ENCODE assay signal across 8 mouse cellular contexts in the genomic region with DNA sequence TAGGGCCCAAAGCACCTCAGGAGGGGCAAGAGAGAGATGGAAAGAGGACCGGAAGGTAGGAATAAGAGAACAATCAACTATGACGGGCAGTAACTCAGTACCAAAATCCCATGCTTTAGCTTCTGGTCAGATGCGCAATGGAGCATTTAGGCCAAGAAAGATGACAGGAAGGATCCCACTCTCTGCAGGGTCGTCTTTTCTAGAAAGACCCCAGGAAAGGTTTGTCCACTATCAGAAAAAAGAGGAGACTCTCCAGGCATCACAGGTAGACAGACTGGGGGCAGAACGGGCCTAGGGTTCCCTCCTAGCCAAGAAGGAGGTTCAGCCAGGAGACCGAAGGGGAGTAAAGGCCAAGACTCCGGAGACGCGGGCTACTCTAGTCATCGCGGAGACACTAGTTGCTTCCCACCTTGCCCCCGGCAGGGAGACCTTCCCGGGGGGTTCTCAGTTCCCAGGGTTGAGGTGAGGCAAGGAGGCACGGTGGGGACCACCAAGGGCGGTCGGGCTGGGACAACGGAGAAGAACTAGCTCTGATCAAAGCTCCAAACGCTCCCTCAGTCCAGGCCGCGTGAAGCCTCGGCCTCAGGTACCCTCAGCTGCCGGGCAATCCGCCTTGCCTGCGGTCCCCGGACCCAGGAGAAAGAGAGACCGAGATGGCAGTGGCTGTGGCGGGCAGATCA. TPM values are rescaled to one million over a fixed set of nuclear protein-coding genes. Genes with fewer than 3 reads are reported as not detected.
A peak's percentile ranks its signal among the peaks of the same experiment; 100 is the strongest.
DNase-seq lines count a peak whose midpoint lies in the region; ATAC-seq lines count a peak whose summit lies in the region.

No protein-coding gene starts in this region.

- peak overlapping the region; percentile 97 for H3K27ac ChIP-seq in embryonic facial prominence, embryonic 13.5 days
- peak overlapping the region; percentile 95 for H3K27ac ChIP-seq in hindbrain, embryonic 10.5 days
- H3K27ac ChIP-seq in liver, embryonic 11.5 days (ENCODE audit: low read depth, low read length): peak overlapping the region; percentile 77
- H3K27ac ChIP-seq in neural tube, embryonic 15.5 days (replicated peaks): peak overlapping the region; percentile 94

- peaks cover 28% of the 10 kb centered on the region for H3K4me1 ChIP-seq in embryonic facial prominence, embryonic 13.5 days
- H3K4me1 ChIP-seq in hindbrain, embryonic 10.5 days (replicated peaks): peaks cover 28% of the 10 kb centered on the region
- H3K4me1 ChIP-seq in liver, embryonic 11.5 days (replicated peaks; ENCODE audit: control insufficient read depth, insufficient read depth, low read length): peaks cover 26% of the 10 kb centered on the region
- peaks cover 47% of the 10 kb centered on the region for H3K4me1 ChIP-seq in neural tube, embryonic 15.5 days

- peaks cover 19% of the 10 kb centered on the region; the same call in 1 of the 2 replicates for H3K36me3 ChIP-seq in embryonic facial prominence, embryonic 13.5 days
- peaks cover 35% of the 10 kb centered on the region for H3K36me3 ChIP-seq in hindbrain, embryonic 10.5 days
- peaks cover 10% of the 10 kb centered on the region for H3K36me3 ChIP-seq in liver, embryonic 11.5 days (ENCODE audit: control insufficient read depth, insufficient read depth, low read length)
- H3K36me3 ChIP-seq in neural tube, embryonic 15.5 days: 0 out of 2 replicates have a peak, but pooled peaks cover 6% of the 10 kb centered on the region

- WGBS in embryonic facial prominence, embryonic 13.5 days: under 1% methylated on average over 27 of the region's 27 CpGs
- WGBS in hindbrain, embryonic 10.5 days: 3% methylated on average over 27 of the region's 27 CpGs
- 2% methylated on average over 27 of the region's 27 CpGs for whole genome bisulfite sequencing in liver, embryonic 11.5 days
- 2% methylated on average over 27 of the region's 27 CpGs for WGBS in neural tube, embryonic 15.5 days

- peak; percentile 62 for DNase-seq in cerebellum, adult 11-12 months
- DNase-seq in cerebellum, postnatal 14 days: no peak
- DNase-seq in A20 (ENCODE audit: low read depth, low spot score): peak; percentile 48
- no peak for DNase-seq in hindbrain, embryonic 10.5 days (ENCODE audit: low spot score)
- DNase-seq in liver, embryonic 11.5 days (ENCODE audit: low spot score): no peak

- H3K9ac ChIP-seq in embryonic facial prominence, embryonic 13.5 days: peak overlapping the region; percentile 99
- peak overlapping the region; percentile 93 for H3K9ac ChIP-seq in liver, embryonic 11.5 days (ENCODE audit: low read depth, low read length)
- H3K9ac ChIP-seq in neural tube, embryonic 15.5 days (replicated peaks): peak overlapping the region; percentile 96

- 0 out of 2 replicates have a peak, but pooled peaks have one; percentile 1 for ATAC-seq in embryonic facial prominence, embryonic 13.5 days (ENCODE audit: insufficient number of reproducible peaks, insufficient read depth, low FRiP score, low TSS enrichment, low read depth)
- ATAC-seq in liver, embryonic 11.5 days (replicated peaks; ENCODE audit: low FRiP score): no peak; the same call in 1 of the 2 replicates
- ATAC-seq in neural tube, embryonic 15.5 days (ENCODE audit: low FRiP score): no peak; the same call in 1 of the 2 replicates
- no peak for ATAC-seq in erythroid progenitor cell, adult 5-6 weeks (replicated peaks; ENCODE audit: low FRiP score, poor library complexity, severe bottlenecking)

- no peaks in the 10 kb centered on the region for H3K9me3 ChIP-seq in embryonic facial prominence, embryonic 13.5 days
- H3K9me3 ChIP-seq in hindbrain, embryonic 10.5 days: no peaks in the 10 kb centered on the region
- no peaks in the 10 kb centered on the region for H3K9me3 ChIP-seq in liver, embryonic 11.5 days (ENCODE audit: control insufficient read depth, low read length)
- H3K9me3 ChIP-seq in neural tube, embryonic 15.5 days (replicated peaks): no peaks in the 10 kb centered on the region

- H3K27me3 ChIP-seq in embryonic facial prominence, embryonic 13.5 days: no peaks in the 10 kb centered on the region
- no peaks in the 10 kb centered on the region for H3K27me3 ChIP-seq in hindbrain, embryonic 10.5 days (ENCODE audit: insufficient read depth, poor library complexity, severe bottlenecking)
- no peaks in the 10 kb centered on the region for H3K27me3 ChIP-seq in liver, embryonic 11.5 days (replicated peaks; ENCODE audit: control insufficient read depth, insufficient read depth, low read length)
- H3K27me3 ChIP-seq in neural tube, embryonic 15.5 days (replicated peaks): no peaks in the 10 kb centered on the region

- peak overlapping the region; percentile 96 for H3K4me3 ChIP-seq in embryonic facial prominence, embryonic 13.5 days
- peak overlapping the region; percentile 99 for H3K4me3 ChIP-seq in hindbrain, embryonic 10.5 days
- peak overlapping the region; percentile 90 for H3K4me3 ChIP-seq in liver, embryonic 11.5 days (ENCODE audit: low read depth, low read length)
- peak overlapping the region; percentile 92 for H3K4me3 ChIP-seq in neural tube, embryonic 15.5 days (replicated peaks)

- peak overlapping the region; percentile 90 for H3K4me2 ChIP-seq in embryonic facial prominence, embryonic 13.5 days
- peak overlapping the region; percentile 89 for H3K4me2 ChIP-seq in liver, embryonic 11.5 days
- peak overlapping the region; percentile 98 for H3K4me2 ChIP-seq in neural tube, embryonic 15.5 days

RNA-seq across cellular contexts. Expression of a gene that starts 0.8 kb away (rescaled TPM):
- 20.1 and 20.4 TPM in 2 replicates for polyA plus RNA-seq in embryonic facial prominence, embryonic 13.5 days (2015; fragmentation: Nextera tagmentation; extraction: Ambion mirVana)
- 18.9 and 21.9 TPM in 2 replicates for polyA plus RNA-seq in hindbrain, embryonic 10.5 days (2016; fragmentation: Nextera tagmentation; extraction: Ambion mirVana)
- polyA plus RNA-seq in liver, embryonic 11.5 days (2014; fragmentation: Nextera tagmentation; extraction: Ambion mirVana): 16.4 and 17.7 TPM in 2 replicates
- polyA plus RNA-seq in neural tube, embryonic 15.5 days (2015; fragmentation: Nextera tagmentation; extraction: Ambion mirVana): 14.5 and 15.7 TPM in 2 replicates
- 5.4 and 6.8 TPM in 2 replicates for total RNA-seq in erythroid progenitor cell, adult 5-6 weeks (2015; ENCODE audit: low replicate concordance)
- total RNA-seq in erythroid progenitor cell, adult 5-6 weeks (2017; ENCODE audit: low replicate concordance): 7.3 and 8.7 TPM in 2 replicates

RNA-seq across cellular contexts. Expression of a gene that starts 23.6 kb away (rescaled TPM):
- polyA plus RNA-seq in embryonic facial prominence, embryonic 13.5 days (2015; fragmentation: Nextera tagmentation; extraction: Ambion mirVana): 116 and 123 TPM in 2 replicates
- 113 and 125 TPM in 2 replicates for polyA plus RNA-seq in hindbrain, embryonic 10.5 days (2016; fragmentation: Nextera tagmentation; extraction: Ambion mirVana)
- 77.9 and 78.0 TPM in 2 replicates for polyA plus RNA-seq in liver, embryonic 11.5 days (2014; fragmentation: Nextera tagmentation; extraction: Ambion mirVana)
- polyA plus RNA-seq in neural tube, embryonic 15.5 days (2015; fragmentation: Nextera tagmentation; extraction: Ambion mirVana): 121 and 124 TPM in 2 replicates
- 18.4 and 20.2 TPM in 2 replicates for total RNA-seq in erythroid progenitor cell, adult 5-6 weeks (2015; ENCODE audit: low replicate concordance)
- 11.6 and 22.6 TPM in 2 replicates for total RNA-seq in erythroid progenitor cell, adult 5-6 weeks (2017; ENCODE audit: low replicate concordance)

RNA-seq across cellular contexts. Expression of a gene that starts 24.6 kb away (rescaled TPM):
- 14.5 and 15.3 TPM in 2 replicates for polyA plus RNA-seq in embryonic facial prominence, embryonic 13.5 days (2015; fragmentation: Nextera tagmentation; extraction: Ambion mirVana)
- polyA plus RNA-seq in hindbrain, embryonic 10.5 days (2016; fragmentation: Nextera tagmentation; extraction: Ambion mirVana): 8.6 and 11.0 TPM in 2 replicates
- 4.4 and 4.6 TPM in 2 replicates for polyA plus RNA-seq in liver, embryonic 11.5 days (2014; fragmentation: Nextera tagmentation; extraction: Ambion mirVana)
- polyA plus RNA-seq in neural tube, embryonic 15.5 days (2015; fragmentation: Nextera tagmentation; extraction: Ambion mirVana): 36.2 and 38.1 TPM in 2 replicates
- not detected in 2 replicates for total RNA-seq in erythroid progenitor cell, adult 5-6 weeks (2015; ENCODE audit: low replicate concordance)
- total RNA-seq in erythroid progenitor cell, adult 5-6 weeks (2017; ENCODE audit: low replicate concordance): not detected in 2 replicates

RNA-seq across cellular contexts. Expression of a gene that starts 54.8 kb away (rescaled TPM):
- 15.4 and 19.6 TPM in 2 replicates for polyA plus RNA-seq in embryonic facial prominence, embryonic 13.5 days (2015; fragmentation: Nextera tagmentation; extraction: Ambion mirVana)
- 19.6 and 21.3 TPM in 2 replicates for polyA plus RNA-seq in hindbrain, embryonic 10.5 days (2016; fragmentation: Nextera tagmentation; extraction: Ambion mirVana)
- 16.8 and 18.1 TPM in 2 replicates for polyA plus RNA-seq in liver, embryonic 11.5 days (2014; fragmentation: Nextera tagmentation; extraction: Ambion mirVana)
- 14.8 and 15.1 TPM in 2 replicates for polyA plus RNA-seq in neural tube, embryonic 15.5 days (2015; fragmentation: Nextera tagmentation; extraction: Ambion mirVana)
- 18.7 and 19.3 TPM in 2 replicates for total RNA-seq in erythroid progenitor cell, adult 5-6 weeks (2015; ENCODE audit: low replicate concordance)
- 27.1 and 29.0 TPM in 2 replicates for total RNA-seq in erythroid progenitor cell, adult 5-6 weeks (2017; ENCODE audit: low replicate concordance)

Comparison
In these comparisons a context has a peak if more than half of its experiments do, and no peak if none do; other contexts are left out.
1. DNase-seq: peak in cerebellum, adult 11-12 months (single experiment) and A20 (single experiment); none in cerebellum, postnatal 14 days (0 of 2), hindbrain, embryonic 10.5 days (single experiment) and liver, embryonic 11.5 days (single experiment).
2. Peak in every context shown above with its lines, with median percentiles within 50 percentile points of each other: H3K27ac ChIP-seq, H3K4me2 ChIP-seq, H3K4me3 ChIP-seq and H3K9ac ChIP-seq.